Mouse (Mus musculus) T-helper 2 cell (primary cell): ENCODE measurements around the gene Sh2d2a.
"Not testable (repeated sequence)": the region's sequence is repeated elsewhere in the genome, so short reads cannot be mapped to it uniquely, and the experiment has no call there.

ENCODE experiments used
- in situ Hi-C: fragments of 300-600 bp; cut with MboI, MseI; formaldehyde crosslinking; loops from one replicate; pipeline ENCODE4 v1.15.1; 2025; ENCODE audit warnings: high pct_unique_total_duplicates

The Sh2d2a gene

DNA sequence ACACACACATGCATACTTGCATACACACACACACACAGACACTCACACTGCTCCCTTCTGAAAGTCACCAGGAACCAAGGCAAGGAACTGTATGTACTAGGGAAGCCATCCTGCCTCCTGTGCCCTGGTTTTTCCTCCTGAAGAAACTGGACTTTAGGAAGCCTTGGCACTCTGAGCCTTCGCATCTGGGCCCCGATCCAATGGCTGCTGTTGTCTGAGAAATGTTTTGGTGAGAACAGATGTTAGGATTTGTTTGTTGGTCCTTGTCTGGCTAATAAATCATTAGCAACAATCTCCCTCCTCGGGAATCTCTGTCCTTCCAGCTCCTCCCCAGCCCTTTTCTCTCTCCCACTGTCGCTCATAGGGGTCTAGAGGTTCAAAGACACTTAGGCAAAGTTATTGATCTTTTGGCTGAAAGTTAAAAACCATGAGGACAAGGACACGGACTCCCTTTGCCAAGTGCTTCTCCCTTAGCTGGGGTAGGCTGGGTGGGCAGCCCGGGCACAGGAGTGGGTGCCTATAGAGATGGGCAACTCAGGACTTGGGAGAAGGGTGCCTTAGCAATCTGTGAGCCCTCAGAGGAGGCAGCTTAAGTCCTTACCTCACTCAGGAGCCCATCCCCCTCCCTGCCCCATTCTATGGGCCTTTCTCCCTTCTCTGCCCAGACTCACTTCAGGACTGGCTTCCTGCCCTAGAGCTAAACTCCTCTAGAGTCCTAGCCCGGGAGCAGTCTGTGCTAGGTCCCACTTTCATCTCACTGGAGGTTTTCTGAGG lies 8.4 kb downstream of the Sh2d2a start:
- in situ Hi-C loops = loop anchor here (5.0 kb wide), 1 partner anchor 58 kb away; the partner anchor contains the start of genes Insrr and Ntrk1

DNA sequence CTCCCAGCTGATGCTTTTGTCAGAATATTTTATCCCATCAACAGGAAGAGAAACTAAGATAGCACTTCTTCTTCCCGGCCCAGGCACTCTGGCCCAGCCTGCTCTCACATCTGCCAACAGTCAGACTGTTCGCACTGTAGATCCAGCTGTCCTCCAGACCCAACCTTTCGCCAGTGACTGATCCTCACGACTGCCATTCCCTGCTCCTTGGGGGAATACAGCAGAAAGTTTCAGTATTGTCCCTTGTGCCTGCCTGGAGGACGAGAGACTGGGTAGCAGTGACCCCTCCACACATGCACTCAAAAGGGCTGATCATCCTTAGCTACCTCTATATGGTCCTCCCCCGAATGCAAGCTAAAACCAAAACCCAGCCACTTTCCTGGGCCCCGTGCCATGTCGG lies 9.4 kb downstream of the Sh2d2a start:
- in situ Hi-C loops = no loop called here

DNA sequence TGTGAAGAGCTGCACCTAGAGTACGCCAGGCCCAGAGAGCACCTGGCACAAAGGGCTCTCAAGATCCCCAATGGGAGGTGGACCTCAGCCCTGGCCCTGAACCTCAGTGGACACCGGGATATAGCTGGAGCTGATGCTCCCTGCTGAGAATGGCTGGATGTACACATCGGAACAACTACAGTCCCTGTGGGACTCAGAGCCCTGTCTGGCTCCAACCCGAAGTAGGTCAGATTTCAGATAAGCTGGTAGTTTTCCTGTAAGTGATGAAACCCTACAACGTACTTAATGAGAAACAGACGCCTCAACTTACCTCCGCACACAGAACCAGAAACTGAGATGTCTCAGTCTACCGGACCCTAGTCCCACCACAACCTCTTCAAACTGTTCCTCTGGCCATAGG lies 11.1 kb downstream of the Sh2d2a start:
- in situ Hi-C loops = no loop called here

GRCm38 (mm10) chr3:87859813-87860212 lies 13.3 kb downstream of the Sh2d2a start:
- in situ Hi-C loops = no loop called here

DNA sequence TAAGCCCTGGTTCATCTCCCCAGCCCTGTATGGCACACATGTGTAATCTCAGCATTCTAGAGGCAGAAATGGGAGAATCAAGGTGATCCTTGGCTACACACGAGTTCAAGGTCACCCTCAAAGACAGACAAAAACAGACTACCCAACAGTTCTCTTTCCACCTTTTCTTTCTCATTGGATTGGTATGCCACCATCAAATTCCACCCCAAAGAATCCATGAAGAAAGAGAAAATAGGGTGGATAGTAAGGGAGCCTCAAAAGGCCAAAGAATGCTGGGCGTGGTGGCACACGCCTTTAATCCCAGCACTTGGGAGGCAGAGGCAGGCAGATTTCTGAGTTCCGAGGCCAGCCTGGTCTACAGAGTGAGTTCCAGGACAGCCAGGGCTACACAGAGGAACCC lies 17.6 kb downstream of the Sh2d2a start:
- in situ Hi-C loops = not testable (repeated sequence)

DNA sequence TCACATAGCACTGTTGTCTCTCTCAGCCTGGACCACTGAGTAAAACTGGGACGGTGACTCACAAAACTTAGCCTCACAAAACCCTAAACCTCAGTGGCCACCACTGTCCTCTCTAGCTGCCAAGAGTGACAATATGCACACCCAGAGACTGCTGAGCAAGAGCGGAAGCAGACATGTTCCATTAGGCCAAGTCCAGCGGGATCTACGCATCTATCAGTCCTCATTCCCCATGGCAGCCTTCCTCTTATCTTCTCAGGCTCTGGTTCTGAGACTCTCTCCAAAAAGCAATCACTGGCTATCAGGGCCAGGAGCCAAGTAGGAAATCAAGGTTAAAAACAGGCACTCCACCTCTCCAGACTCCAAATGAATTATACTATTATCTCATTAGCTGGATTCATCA lies 31.2 kb downstream of the Sh2d2a start:
- in situ Hi-C loops = no loop called here

DNA sequence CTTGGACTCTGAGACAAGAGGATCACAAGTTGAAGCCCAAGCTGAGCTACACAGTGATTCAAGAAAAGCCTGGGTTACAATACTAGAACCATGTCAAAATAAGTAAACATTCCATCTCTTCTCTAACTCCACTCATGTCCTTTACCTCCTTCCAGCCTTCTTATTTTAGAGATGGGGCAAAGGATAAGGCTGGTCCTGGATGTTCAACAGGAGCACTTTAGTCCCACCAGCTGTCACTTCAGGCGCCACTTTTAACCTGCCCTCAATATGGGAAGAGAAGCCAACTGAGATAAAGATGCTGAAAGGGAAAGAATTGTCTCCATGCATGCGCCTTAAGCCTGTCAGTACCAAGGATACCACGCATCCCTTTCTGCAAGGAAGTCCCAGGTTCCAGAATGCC lies 37.7 kb downstream of the Sh2d2a start:
- in situ Hi-C loops = no loop called here

DNA sequence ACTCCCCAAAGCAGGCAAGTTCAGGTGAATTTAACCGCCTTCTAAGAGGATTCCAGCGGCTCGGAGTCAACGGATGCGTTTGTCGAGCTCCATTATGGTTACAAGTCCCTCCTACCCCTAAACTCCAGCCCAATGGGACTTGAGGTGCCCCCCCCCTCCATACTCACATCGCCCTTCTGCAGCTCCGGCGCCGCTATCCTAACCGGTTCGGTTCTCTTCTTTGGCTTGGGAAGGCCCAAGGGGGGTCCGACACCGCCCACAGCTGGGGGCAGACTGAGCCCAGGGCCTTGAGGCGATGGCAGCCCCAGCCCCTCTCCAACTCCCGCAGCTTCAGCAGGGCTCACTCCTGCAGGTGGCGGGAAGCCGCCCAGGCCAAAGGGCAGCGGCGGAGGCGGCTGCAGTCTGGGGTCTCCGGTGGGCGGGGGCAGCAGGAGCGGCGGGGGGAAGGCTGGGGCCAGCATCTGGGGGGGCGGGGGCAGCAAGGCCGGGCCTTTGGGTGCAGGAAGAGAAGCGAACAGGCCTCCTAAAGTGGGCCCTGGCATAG lies 38.2 kb downstream of the Sh2d2a start:
- in situ Hi-C loops = no loop called here

- in situ Hi-C loops = no loop called here
Observed at GRCm38 (mm10) chr3:87885281-87886003, 38.9 kb downstream of the Sh2d2a start, which contains the start of gene Prcc. TSS of gene Prcc (minus strand) at chr3:87885608.

DNA sequence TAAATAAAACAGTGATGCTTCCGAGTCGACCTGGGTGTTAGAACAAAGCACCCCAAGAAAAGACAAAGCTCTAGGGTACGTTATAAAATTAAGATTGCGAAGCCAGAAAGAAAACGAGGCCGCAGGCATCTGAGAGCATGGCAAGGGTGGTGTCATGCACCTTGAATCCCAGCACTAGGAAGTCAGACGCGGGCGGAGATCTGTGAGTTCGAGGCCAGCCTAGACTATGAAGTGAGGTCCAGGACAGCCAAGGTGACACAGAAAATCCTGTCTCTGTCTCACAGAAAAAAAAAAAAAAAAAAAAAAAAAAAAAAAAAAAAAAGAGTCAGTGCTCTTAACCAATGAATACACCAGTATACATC lies 39.4 kb downstream of the Sh2d2a start:
- in situ Hi-C loops = no loop called here

- in situ Hi-C loops = no loop called here
Observed at GRCm38 (mm10) chr3:87886416-87886815, 39.9 kb downstream of the Sh2d2a start.

DNA sequence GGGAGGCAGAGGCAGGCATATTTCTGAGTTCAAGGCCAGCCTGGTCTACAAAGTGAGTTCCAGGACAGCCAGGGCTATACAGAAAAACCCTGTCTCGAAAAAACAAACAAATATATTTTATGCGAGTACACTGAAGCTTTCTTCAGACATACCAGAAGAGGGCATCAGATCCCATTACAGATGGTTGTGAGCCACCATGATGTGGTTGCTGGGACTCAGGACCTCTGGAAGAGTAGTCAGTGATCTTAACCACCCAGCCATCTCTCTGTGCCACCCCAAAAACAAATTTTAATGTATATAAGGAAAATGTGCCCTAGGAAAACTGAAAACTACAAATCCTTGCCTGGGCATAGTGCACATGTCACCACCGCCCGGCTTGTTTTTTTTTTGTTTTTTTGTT lies 40.8 kb downstream of the Sh2d2a start:
- in situ Hi-C loops = not testable (repeated sequence)

- in situ Hi-C loops = no loop called here
Observed at GRCm38 (mm10) chr3:87891481-87891880, 44.9 kb downstream of the Sh2d2a start.

DNA sequence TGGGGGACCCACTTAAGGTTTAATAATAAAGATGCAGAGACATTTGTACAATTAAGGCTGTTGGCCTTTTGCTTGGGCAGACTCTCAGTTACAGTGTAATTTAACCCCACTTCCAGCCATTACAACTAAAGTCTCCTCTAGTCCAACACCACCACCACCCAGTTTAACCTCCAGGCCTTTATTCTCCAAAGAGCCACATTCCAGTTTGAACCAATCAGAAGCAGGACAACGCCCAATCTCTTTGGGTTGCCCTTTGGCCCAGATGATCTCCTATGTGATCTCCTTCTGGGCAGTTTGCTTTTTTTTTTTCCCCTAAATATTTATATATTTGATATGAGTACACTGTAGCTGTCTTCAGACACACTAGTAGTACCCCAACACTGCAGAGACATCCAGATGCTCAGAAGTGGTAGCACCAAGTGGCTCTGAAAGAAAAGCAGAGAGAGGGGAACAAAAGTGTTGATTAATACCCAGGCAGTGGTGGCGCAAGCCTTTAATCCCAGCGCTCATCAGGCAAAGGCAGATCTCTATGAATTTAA lies 46.9 kb downstream of the Sh2d2a start:
- in situ Hi-C loops = no loop called here

DNA sequence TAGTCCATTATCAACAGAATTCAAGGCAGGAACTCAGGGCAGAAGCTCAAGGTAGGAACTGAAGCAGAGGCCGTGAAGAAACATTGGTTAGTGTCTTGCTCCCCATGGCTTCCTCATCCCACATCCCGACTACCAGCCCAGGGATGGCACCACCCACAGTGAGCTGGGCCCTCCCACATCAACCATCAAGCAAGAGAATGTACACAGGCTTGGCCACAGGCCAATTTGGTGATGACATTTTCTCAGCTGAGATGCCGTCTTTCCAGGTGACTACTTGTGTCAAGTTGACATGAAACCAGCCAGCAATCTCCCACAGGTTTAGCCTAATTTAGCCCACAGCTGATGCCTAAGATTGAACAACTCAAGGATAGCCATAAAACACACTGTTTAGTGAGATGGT lies 52.7 kb downstream of the Sh2d2a start:
- in situ Hi-C loops = no loop called here

- in situ Hi-C loops = no loop called here
Observed at GRCm38 (mm10) chr3:87899776-87900175, 53.2 kb downstream of the Sh2d2a start.

GRCm38 (mm10) chr3:87901036-87901624 lies 54.6 kb downstream of the Sh2d2a start:
- in situ Hi-C loops = no loop called here

GRCm38 (mm10) chr3:87901959-87902358 lies 55.4 kb downstream of the Sh2d2a start:
- in situ Hi-C loops = not testable (repeated sequence)

- in situ Hi-C loops = no loop called here
Observed at GRCm38 (mm10) chr3:87903821-87904220, 57.3 kb downstream of the Sh2d2a start.
